Mouse (Mus musculus) testis, adult 2 months (tissue): Measurements from ENCODE around the gene Hspg2. TPM values are rescaled to one million over a fixed set of nuclear protein-coding genes. Genes with fewer than 3 reads are reported as not detected.

Experiments
- H3K27ac ChIP-seq: fragments of 200-500 bp; 2 replicates; pipeline ENCODE4 v1.5.1; 2012; ENCODE audit warnings: low read depth, low read length; ENCODE audit not compliant: control insufficient read depth, insufficient read depth
- H3K27me3 ChIP-seq: fragments of 200-500 bp; 2 replicates; pipeline ENCODE4 v1.6.1; 2012; ENCODE audit warnings: mild to moderate bottlenecking, low read length, moderate library complexity; ENCODE audit not compliant: control insufficient read depth, insufficient read depth
- H3K36me3 ChIP-seq: fragments of 200-500 bp; 2 replicates; pipeline ENCODE4 v1.6.1; 2012; ENCODE audit warnings: mild to moderate bottlenecking, low read length; ENCODE audit not compliant: control insufficient read depth, insufficient read depth
- H3K4me1 ChIP-seq: fragments of 200-500 bp; 2 replicates; pipeline ENCODE4 v1.6.1; 2012; ENCODE audit warnings: low read length; ENCODE audit not compliant: control insufficient read depth, insufficient read depth
- H3K4me3 ChIP-seq: fragments of 200-500 bp; 2 replicates; pipeline ENCODE4 v1.5.1; 2012; ENCODE audit warnings: low read depth, mild to moderate bottlenecking, low read length, moderate library complexity, mixed read lengths; ENCODE audit not compliant: control insufficient read depth
- CTCF ChIP-seq: fragments of 200-500 bp; IDR thresholded peaks from 2 replicates; pipeline ENCODE4 v1.5.1; 2012; ENCODE audit warnings: low read depth, mild to moderate bottlenecking, inconsistent platforms, low read length, moderate library complexity; ENCODE audit not compliant: control insufficient read depth, insufficient read depth, insufficient replicate concordance
- POLR2A ChIP-seq: fragments of 200-500 bp; IDR thresholded peaks from 2 replicates; pipeline ENCODE4 v1.6.1; 2012; ENCODE audit warnings: low read depth, mild to moderate bottlenecking, inconsistent platforms, low read length, moderate library complexity; ENCODE audit not compliant: control insufficient read depth
- polyA plus RNA-seq: library from polyadenylated mRNA; depleted of rRNA; stranded (reverse); fragments of >200 nt; gene quantifications from 2 replicates; pipeline ENCODE4 v1.2.3, GENCODE M21; 2012

The Hspg2 gene
- polyA plus RNA-seq, 1 experiment, result 7.4 TPM

DNA sequence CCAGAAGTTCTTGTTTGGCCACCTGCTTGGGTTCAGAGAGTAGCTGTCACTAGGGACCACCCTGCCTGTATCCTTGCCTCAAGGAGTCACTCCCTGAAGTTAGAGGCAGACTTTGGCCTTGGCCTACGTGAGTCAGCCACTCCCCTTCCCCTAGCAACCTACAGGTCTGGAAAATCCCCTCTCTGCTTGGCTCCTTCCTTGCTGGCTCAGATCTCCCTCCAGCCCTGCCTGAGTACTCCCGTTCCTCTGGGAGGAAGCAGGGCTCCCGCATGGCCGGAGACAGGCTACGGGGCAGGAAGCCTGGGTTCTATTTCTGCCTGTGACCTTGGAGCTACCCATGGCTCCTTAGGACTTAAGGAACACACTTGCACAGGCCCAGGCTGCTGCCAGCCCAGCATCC, 28.8 kb downstream of the Hspg2 start:
- H3K4me1 ChIP-seq, result peaks cover 3% of the 10 kb centered on the region; the same call in 1 of the 2 replicates
- no peak overlapping the region; the same call in 1 of the 2 replicates for H3K27ac ChIP-seq
- H3K27me3 ChIP-seq, result no peaks in the 10 kb centered on the region
- TF ChIP-seq CTCF (no peak), POLR2A (no peak)
- H3K36me3 ChIP-seq, result no peaks in the 10 kb centered on the region
- no peak overlapping the region for H3K4me3 ChIP-seq

DNA sequence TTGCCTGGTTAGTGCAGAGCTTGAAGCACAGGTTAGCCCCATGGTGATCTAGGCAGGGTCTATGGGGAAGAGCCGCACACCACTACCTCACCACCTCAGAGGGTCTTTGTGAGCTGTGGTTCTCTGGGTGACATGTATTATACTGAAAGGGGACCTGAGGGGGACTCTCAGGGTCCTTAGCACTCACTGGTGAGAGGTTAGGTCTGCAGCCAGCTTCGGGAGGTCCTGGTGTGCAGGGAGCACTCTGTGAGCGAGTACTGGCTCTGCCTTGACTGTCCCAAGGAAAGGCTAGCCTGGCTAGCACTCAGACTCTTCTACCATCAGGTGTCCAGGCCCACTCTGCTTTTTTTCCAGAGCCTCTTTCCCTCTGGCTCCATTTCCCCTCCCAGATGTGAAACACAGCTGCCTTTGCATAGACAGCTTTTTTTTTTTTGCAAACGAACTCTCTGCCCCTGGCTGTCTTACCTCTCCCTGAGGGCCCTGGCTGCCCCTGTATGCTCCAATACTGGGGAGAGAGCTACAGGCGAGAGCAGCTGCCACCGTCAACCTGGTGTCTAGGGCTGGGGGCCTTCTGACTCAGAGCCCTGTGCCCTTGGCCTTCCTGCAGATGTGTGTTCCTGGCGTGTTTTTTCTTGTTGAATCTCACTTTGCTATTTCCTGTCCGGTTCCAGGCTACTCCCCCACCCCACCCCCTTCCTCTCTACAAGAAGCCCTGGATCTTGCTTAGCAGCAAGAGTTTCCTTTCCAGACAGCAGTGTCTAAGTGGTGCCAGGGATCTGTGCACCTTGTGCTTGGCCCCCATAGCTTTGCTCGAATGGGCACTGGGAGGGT, 29.5 kb downstream of the Hspg2 start:
- H3K27ac ChIP-seq, result peak overlapping the region; percentile 44; the same call in 1 of the 2 replicates

DNA sequence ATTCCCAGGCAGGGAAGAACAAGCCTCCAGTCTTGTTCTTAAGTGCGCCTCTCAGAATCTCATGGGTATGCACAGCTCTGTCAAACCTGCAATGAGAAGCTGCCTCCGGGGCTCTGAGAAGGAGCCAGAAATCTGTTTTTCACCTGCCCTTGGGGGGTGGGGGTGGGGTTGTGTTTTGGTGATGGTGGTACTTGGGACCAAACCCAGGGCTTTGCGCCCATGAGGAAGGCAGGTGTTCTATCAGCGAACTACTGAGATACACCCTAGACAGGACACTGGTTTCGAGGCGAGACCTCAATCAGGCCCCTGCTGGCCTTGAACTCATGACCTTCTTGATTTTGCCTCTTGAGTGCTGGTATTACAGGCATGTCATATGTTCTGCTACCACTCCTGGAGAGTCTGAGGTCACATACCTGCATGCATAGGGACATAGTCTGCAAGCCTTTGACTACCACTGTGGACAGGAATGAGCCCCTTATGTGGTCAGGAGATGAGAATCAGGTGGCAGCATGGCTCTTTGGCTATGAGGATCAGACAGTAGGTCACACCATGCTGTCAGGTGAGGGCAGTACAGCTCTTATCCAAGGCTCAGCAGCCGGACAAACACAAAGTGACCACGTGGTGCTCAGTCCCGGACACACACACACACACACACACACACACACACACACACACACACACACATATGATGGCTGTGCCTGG, 30.5 kb downstream of the Hspg2 start:
- H3K36me3 ChIP-seq, result no peaks in the 10 kb centered on the region
- no peaks in the 10 kb centered on the region for H3K27me3 ChIP-seq
- TF ChIP-seq CTCF (no peak), POLR2A (no peak)
- H3K4me1 ChIP-seq, result peaks cover 3% of the 10 kb centered on the region; the same call in 1 of the 2 replicates
- no peak overlapping the region for H3K27ac ChIP-seq
- no peak overlapping the region for H3K4me3 ChIP-seq

More for the DNA sequence above, 29.5 kb downstream of the Hspg2 start:
- Histone ChIP-seq H3K27me3 (no peaks in the 10 kb centered on the region), H3K36me3 (no peaks in the 10 kb centered on the region), H3K4me3 (no peak overlapping the region), H3K4me1 (peaks cover 3% of the 10 kb centered on the region; the same call in 1 of the 2 replicates)
- TF ChIP-seq POLR2A (no peak), CTCF (no peak)

DNA sequence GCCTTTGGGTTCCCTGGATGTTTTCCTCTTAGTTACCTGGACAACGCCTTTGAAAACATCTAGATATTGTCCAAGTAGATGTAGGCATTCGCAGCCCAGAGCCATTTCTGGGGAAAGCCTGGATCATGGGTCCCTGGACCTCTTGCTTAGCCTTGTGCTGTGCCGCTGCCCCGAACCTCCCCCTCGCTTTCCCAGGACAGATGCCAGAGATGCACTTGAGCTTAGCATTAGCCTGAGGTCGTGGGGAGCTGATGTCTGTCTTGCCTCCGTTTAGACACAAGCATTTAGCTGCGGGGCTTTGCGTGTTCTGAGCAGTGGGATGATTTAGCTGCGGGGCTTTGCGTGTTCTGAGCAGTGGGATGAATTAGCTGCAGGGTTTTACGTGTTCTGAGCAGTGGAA, 31.6 kb downstream of the Hspg2 start:
- H3K4me1 ChIP-seq, result peaks cover 3% of the 10 kb centered on the region; the same call in 1 of the 2 replicates
- H3K27ac ChIP-seq, result no peak overlapping the region
- no peak for TF ChIP-seq CTCF
- TF ChIP-seq POLR2A, result no peak

DNA sequence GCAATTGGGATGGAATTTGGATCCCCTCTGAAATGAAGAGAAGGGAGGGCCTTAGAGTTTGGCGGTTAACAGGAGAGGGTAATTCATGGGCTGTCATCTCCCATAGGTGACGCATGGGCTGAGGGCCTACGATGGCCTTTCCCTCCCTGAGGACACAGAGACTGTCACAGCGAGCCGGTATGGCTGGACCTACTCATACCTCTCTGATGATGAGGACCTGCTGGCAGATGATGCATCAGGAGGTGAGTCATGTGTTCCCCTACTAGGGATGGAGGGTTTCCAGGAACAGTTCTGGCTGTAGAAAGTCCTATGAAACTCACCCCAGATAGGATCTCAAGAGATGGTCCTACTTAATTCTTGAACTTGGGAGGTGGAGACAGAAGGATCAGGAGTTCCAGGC, 32.4 kb downstream of the Hspg2 start:
- Histone ChIP-seq H3K4me1 (peaks cover 3% of the 10 kb centered on the region; the same call in 1 of the 2 replicates), H3K27ac (no peak overlapping the region; the same call in 1 of the 2 replicates), H3K36me3 (no peaks in the 10 kb centered on the region), H3K4me3 (no peak overlapping the region), H3K27me3 (no peaks in the 10 kb centered on the region)
- TF ChIP-seq POLR2A (no peak), CTCF (no peak)

More for the DNA sequence above, 31.6 kb downstream of the Hspg2 start:
- Histone ChIP-seq H3K36me3 (no peaks in the 10 kb centered on the region), H3K27me3 (no peaks in the 10 kb centered on the region), H3K4me3 (no peak overlapping the region)

DNA sequence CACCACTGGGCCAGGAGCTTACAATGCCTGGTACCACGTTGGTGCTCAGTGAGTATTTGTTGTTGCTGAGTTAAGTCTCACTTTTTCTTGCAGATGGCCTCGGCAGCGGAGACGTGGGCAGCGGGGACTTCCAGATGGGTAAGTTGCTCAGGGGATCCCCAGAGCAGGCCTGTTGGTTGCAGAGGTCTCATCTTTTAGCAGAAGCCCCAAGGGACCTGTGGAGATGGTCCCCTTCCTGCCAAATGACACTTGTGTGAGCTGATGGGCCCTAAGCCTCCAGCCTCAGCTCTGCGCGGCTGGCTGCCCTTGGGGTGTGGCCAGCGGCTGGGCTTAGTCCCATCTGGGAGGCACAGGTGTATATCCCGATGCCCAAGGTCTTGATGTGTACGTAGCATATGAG, 33.6 kb downstream of the Hspg2 start:
- peaks cover 3% of the 10 kb centered on the region; the same call in 1 of the 2 replicates for H3K4me1 ChIP-seq
- H3K36me3 ChIP-seq, result no peaks in the 10 kb centered on the region
- H3K27me3 ChIP-seq, result no peaks in the 10 kb centered on the region
- no peak overlapping the region for H3K4me3 ChIP-seq
- H3K27ac ChIP-seq, result no peak overlapping the region
- no peak for TF ChIP-seq POLR2A
- TF ChIP-seq CTCF, result no peak

DNA sequence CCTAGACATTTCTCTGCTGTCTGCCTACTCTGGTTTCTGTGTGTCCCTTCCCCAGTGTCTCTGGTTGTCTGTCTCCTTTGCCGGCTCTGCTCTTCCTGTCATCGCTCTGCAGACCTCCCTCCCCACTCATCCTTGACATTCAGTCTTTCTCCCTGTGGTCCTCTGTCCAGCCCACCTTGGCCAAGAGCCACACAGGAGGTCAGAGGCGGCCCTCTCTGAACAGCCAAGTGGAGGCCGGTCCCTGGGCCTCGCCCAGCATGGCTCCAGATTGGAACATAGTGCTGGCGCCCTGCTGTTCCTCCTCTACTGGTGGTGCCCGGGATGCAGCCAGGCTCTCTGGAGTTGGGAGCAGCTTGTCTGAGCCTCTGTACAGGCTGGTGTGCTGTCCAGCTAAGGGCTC, 34.2 kb downstream of the Hspg2 start:
- Histone ChIP-seq H3K27ac (no peak overlapping the region), H3K36me3 (no peaks in the 10 kb centered on the region), H3K4me1 (peaks cover under 1% of the 10 kb centered on the region; the same call in 1 of the 2 replicates), H3K4me3 (no peak overlapping the region), H3K27me3 (no peaks in the 10 kb centered on the region)
- TF ChIP-seq POLR2A (no peak), CTCF (no peak)
